ENCODE assay signal across 1 mouse cellular context in the genomic region with DNA sequence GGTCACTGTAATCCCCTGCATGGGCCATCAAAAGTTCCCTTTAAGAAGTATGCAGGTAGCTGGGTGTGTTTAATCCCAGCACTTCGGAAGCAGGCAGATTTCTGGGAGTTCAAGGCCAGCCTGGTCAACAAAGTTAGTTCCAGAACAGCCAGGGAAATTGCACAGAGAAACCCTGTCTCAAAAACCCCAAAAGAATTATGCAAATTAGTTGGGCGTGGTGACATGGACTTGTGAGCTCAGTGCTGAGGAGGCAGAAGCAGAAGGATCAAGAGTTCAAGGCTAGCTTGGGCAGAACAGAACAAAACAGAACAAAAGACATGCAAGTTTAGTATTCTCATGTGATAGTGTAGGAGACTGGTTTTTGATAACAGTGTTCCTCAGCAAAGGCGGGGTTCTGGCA.
TF ChIP-seq lines count a peak whose summit lies in the region.

No protein-coding gene starts in this region.

TF ChIP-seq in CH12.LX, 34 proteins besides CTCF, POLR2A, EP300 and RAD21 (continued from another document):
- no peak for TF ChIP-seq UBTF (IDR thresholded peaks at IDR 0.05; ENCODE audit: low read depth, low read length)
